Mouse (Mus musculus) neural tube, embryonic 15.5 days (tissue): Measurements from ENCODE around the gene Gm5294. TPM values are rescaled to one million over a fixed set of nuclear protein-coding genes. Genes with fewer than 3 reads are reported as not detected.

Experiments used
- ATAC-seq: fragments of 200-750 bp; cut with Nextera tagmentation; 2 replicates; pipeline ENCODE4 v1.8.0; 2017; ENCODE audit warnings: mild to moderate bottlenecking, moderate TSS enrichment, moderate library complexity; ENCODE audit not compliant: low FRiP score
- H3K27ac ChIP-seq: fragments of 300-500 bp; sonication (generic); replicated peaks from 2 replicates; pipeline ENCODE4 v1.5.1; 2015; ENCODE audit warnings: mild to moderate bottlenecking, inconsistent platforms
- H3K27me3 ChIP-seq: fragments of 300-500 bp; sonication (generic); replicated peaks from 2 replicates; pipeline ENCODE4 v1.6.1; 2015; ENCODE audit warnings: inconsistent platforms
- H3K36me3 ChIP-seq: fragments of 300-500 bp; sonication (generic); 2 replicates; pipeline ENCODE4 v1.6.1; 2015; ENCODE audit warnings: inconsistent platforms
- H3K4me1 ChIP-seq: fragments of 300-500 bp; sonication (generic); 2 replicates; pipeline ENCODE4 v1.6.1; 2015; ENCODE audit warnings: inconsistent platforms
- H3K4me2 ChIP-seq: fragments of 300-500 bp; sonication (generic); 2 replicates; pipeline ENCODE4 v1.6.1; 2015; ENCODE audit warnings: inconsistent platforms, mild to moderate bottlenecking, moderate library complexity
- H3K4me3 ChIP-seq: fragments of 300-500 bp; sonication (generic); replicated peaks from 2 replicates; pipeline ENCODE4 v1.5.1; 2015; ENCODE audit warnings: mild to moderate bottlenecking, inconsistent platforms
- H3K9ac ChIP-seq: fragments of 300-500 bp; sonication (generic); replicated peaks from 2 replicates; pipeline ENCODE4 v1.6.1; 2015; ENCODE audit warnings: mild to moderate bottlenecking, inconsistent platforms
- H3K9me3 ChIP-seq: fragments of 300-500 bp; sonication (generic); replicated peaks from 2 replicates; pipeline ENCODE4 v1.6.1; 2016; ENCODE audit warnings: inconsistent platforms
- WGBS: fragments of 180-500 bp; shearing (Covaris S2); methylation state at CpG from one replicate; pipeline ENCODE4 v1.1.7; 2015; ENCODE audit warnings: mixed read lengths; 5-methylcytosine and 5-hydroxymethylcytosine counted together
- polyA plus RNA-seq: library from polyadenylated mRNA; unstranded; fragments of >200 nt; fragmentation: Nextera tagmentation; extraction: Ambion mirVana; gene quantifications from 2 replicates; pipeline ENCODE4 v1.2.1, GENCODE M21; 2015

Gene Gm5294
- polyA plus RNA-seq, 1 experiment from 2014 or later = not detected

DNA sequence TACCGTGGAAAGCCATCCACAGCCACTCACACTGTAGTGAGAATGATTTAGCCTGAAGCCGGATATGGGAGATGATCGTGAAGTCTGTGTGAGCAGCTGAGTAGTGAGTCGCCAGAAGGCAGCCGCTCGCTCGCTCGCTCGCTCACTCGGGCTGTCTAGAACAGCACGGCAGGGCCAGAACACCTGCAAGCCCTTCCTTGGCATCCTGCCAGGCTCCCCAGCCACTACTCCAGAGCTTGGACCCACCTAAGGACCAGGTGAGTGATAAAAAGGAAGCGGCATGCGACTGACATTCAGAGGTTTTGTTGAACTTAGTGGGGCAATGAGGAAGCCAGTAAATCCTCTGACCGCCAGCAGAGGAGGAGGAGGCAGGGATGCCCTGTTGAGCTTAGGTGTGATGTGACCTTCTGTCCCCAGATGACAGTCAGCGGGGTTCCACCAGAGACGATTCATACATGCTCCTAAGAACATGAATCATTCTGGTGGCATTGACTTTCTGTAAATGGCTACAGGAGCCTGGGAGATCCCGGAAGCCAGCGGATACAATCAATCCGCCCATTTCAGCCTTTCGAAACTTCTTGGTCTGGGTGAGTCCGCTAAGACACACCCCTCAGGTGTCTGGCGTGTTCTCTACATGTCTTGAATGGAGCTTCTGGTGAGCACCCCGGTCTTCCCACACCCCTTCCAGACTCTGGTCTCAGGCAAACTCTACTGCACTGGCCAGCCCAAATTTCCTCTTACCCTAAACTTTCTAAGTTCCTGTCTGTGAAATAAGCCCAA is 30.0 kb downstream of the Gm5294 start:
- H3K27ac ChIP-seq = no peak overlapping the region
- 72% methylated on average over 23 of the region's 23 CpGs for WGBS
- 0 out of 2 replicates have a peak, but pooled peaks cover 6% of the 10 kb centered on the region for H3K4me1 ChIP-seq

DNA sequence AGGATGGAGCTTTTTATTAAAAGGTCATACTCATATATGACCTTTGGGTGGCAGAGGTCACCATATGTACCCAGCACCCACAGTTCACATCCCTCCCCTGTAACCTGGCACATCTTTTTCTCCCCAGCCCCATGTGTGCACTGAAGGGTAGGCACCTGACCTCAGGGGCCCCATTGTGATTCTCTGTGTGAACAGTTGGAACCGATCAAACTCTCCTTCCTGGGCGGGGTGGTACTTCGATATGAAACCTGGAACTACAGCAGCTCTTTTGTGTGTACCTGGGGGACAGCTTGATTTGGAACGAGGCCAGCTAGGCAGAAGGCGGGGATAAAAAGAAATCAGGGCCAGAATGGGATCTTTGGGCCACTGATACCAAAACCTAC is 30.6 kb downstream of the Gm5294 start:
- no peak overlapping the region for H3K4me3 ChIP-seq
- no peaks in the 10 kb centered on the region for H3K36me3 ChIP-seq
- 0 out of 2 replicates have a peak, but pooled peaks cover 6% of the 10 kb centered on the region for H3K4me1 ChIP-seq
- H3K27ac ChIP-seq = no peak overlapping the region
- no peak for ATAC-seq
- H3K9me3 ChIP-seq = no peaks in the 10 kb centered on the region
- 85% methylated on average over 5 of the region's 5 CpGs for WGBS
- no peak overlapping the region for H3K4me2 ChIP-seq
- no peaks in the 10 kb centered on the region for H3K27me3 ChIP-seq
- H3K9ac ChIP-seq = no peak overlapping the region

More for the DNA sequence above, 30.0 kb downstream of the Gm5294 start:
- H3K27me3 ChIP-seq = no peaks in the 10 kb centered on the region
- no peak for ATAC-seq
- H3K9me3 ChIP-seq = no peaks in the 10 kb centered on the region
- no peak overlapping the region for H3K9ac ChIP-seq
- H3K36me3 ChIP-seq = no peaks in the 10 kb centered on the region
- H3K4me3 ChIP-seq = no peak overlapping the region
- no peak overlapping the region for H3K4me2 ChIP-seq

DNA sequence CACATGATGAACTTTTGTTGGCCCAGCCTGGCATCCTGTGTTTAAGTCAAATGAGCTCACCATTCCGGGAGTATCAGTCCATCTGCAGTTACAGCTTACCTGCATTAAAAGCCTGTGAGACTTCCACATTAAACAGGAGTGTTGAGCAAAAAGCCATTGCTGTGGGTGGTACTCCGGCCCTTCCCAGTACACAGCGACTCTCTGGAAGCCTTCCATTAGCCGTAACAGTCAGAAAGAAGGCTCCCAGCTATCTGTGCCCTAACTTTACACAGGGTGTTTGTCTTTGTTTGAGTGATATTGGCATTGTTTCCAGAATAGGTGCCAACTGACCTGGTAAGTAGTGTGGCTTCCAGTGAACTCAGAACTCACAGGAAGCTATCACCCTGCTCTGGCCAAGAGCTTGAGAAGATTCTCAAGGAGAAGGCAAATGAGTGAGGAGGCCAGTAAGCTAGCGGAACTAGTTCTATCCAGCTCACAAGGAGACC is 31.5 kb downstream of the Gm5294 start:
- H3K4me1 ChIP-seq = 0 out of 2 replicates have a peak, but pooled peaks cover 6% of the 10 kb centered on the region
- no peak overlapping the region for H3K27ac ChIP-seq
- H3K4me3 ChIP-seq = no peak overlapping the region
- H3K27me3 ChIP-seq = no peaks in the 10 kb centered on the region
- no peaks in the 10 kb centered on the region for H3K36me3 ChIP-seq
- H3K9me3 ChIP-seq = no peaks in the 10 kb centered on the region
- ATAC-seq = no peak
- H3K9ac ChIP-seq = no peak overlapping the region
- H3K4me2 ChIP-seq = no peak overlapping the region
- 92% methylated on average over 5 of the region's 5 CpGs for WGBS

DNA sequence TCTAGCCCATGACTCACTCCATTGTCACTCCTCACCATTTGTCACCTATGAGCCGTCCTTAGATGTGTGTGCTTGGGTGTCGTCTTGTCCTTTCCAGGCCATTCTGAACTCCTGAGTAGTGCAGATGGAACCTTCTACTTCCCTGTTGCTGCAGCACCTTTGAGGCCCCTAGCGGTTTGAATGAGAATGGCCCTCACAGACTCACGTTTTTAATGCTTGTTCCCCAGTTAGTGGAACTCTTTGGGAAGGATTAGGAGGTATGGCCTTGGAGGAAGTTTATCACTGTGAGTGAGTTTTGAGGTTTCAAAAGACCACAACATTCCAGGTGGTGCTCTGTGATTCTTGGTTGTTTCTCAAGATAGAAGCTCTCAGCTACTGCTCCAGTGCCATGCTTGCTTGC is 32.3 kb downstream of the Gm5294 start:
- Histone ChIP-seq H3K27me3 (no peaks in the 10 kb centered on the region), H3K4me2 (no peak overlapping the region)
- WGBS = 64% methylated on average over 4 of the region's 4 CpGs

DNA sequence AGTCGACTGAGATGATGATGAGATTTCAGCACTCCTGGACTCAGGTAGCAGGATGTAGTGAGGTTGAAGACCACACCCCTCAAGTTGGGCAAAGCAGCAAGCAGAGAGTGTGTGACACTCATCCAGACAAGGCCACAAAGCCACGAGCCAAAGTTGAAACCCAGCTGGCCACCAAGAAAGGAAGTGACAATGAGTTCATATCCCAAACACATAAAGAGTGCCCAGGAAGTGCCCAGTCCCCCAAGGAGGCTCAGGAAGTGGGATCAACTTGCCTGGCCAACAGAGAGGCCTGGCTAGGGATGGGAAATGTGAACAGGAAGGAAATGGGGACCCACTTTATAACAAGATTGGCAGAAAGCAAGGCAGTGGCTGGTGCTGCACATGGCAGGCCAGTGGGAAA is 33.5 kb downstream of the Gm5294 start:
- Histone ChIP-seq H3K27me3 (no peaks in the 10 kb centered on the region), H3K4me2 (no peak overlapping the region), H3K9me3 (no peaks in the 10 kb centered on the region), H3K4me3 (no peak overlapping the region), H3K27ac (no peak overlapping the region), H3K36me3 (no peaks in the 10 kb centered on the region), H3K4me1 (peaks cover 7% of the 10 kb centered on the region; the same call in 1 of the 2 replicates), H3K9ac (no peak overlapping the region)
- ATAC-seq = no peak
- 75% methylated on average over 2 of the region's 2 CpGs for WGBS

More for the DNA sequence above, 32.3 kb downstream of the Gm5294 start:
- H3K4me1 ChIP-seq = peaks cover 7% of the 10 kb centered on the region; the same call in 1 of the 2 replicates
- no peak overlapping the region for H3K27ac ChIP-seq
- no peak overlapping the region for H3K9ac ChIP-seq
- no peaks in the 10 kb centered on the region for H3K36me3 ChIP-seq
- H3K9me3 ChIP-seq = no peaks in the 10 kb centered on the region
- no peak for ATAC-seq
- H3K4me3 ChIP-seq = no peak overlapping the region

DNA sequence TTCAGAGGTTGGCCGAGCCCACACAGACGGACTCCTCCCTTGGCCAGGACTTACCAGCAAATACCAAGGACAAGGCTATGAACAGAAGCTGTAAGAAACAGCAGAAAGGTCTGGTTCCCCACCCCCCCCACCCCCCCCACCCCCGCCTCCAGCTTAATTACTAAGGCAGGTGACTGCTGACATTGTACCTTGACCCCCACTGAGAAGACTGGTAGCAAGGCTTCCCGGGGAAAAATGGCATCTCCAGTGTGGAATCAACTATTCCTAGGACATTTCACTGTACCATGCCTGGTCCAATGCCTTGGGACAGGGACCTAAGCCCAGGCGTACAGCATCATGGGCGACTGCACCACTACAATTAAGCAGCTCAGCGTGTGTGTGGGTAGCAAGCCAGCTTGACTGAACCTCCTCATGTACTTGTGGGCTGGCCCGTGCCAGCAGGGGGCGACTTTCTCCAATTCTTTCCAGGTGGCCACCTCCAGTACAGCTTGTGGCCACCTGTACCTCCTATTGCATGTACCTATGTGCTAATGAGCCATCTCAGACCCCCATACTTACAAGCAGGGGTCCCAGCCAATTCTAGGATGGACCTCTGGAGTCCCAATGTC is 37.2 kb downstream of the Gm5294 start:
- peak; percentile 41; the same call in 1 of the 2 replicates for ATAC-seq

DNA sequence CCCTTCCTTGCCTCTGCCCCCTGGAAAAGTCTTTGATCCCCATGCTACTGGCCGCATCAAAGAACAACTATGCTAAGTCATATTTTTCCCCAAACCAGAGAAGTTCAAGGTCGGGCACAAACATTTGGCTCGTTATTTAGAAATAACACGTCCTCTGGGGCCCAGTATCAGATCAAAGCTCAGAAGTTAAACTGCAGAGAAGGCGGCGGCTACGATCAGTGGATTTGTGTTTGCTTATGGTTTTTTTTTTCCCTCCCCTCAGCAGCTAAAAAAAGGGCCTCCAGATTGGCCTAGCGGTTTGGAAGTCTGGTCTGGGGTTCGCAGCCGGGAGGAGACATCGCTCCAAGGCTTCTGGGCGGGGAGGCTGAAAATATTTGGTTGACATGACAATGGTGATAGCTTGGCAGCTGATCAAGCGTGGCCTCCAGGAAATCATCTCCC is 38.0 kb downstream of the Gm5294 start:
- WGBS = 68% methylated on average over 13 of the region's 13 CpGs
- H3K27me3 ChIP-seq = no peaks in the 10 kb centered on the region

More for the DNA sequence above, 37.2 kb downstream of the Gm5294 start:
- H3K36me3 ChIP-seq = no peaks in the 10 kb centered on the region
- WGBS = 30% methylated on average over 9 of the region's 9 CpGs
- H3K9me3 ChIP-seq = no peaks in the 10 kb centered on the region
- H3K4me3 ChIP-seq = no peak overlapping the region
- H3K4me1 ChIP-seq = peaks cover 7% of the 10 kb centered on the region; the same call in 1 of the 2 replicates
- H3K27ac ChIP-seq = no peak overlapping the region
- no peak overlapping the region for H3K4me2 ChIP-seq
- no peak overlapping the region for H3K9ac ChIP-seq
- H3K27me3 ChIP-seq = no peaks in the 10 kb centered on the region

DNA sequence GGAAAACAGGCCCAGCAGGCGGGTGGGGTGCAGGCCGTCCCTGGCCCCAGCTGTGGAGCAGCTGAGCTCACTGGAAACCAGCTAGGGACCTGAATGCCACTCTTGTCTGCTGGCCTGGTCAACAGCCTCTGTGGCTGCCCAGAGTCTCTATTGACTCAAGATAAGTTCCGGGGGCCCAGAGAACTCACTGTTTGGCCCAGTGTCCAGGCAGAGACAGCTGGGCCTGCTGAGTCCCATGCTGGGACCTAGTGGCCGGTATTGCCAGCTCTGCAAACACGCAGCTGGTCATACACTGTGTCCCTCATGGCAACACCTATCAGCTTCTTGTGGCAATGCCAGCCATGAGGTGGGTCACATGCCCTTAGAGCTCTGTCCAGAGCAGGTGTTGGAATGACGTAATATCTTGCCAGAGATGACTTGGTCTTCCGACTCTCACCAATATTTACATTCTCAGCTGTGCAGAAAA is 43.8 kb downstream of the Gm5294 start:
- no peaks in the 10 kb centered on the region for H3K9me3 ChIP-seq
- no peaks in the 10 kb centered on the region for H3K27me3 ChIP-seq
- H3K36me3 ChIP-seq = no peaks in the 10 kb centered on the region
- 73% methylated on average over 7 of the region's 7 CpGs for WGBS
- no peak for ATAC-seq
- 0 out of 2 replicates have a peak, but pooled peaks cover 4% of the 10 kb centered on the region for H3K4me1 ChIP-seq
- no peak overlapping the region for H3K4me3 ChIP-seq
- H3K27ac ChIP-seq = no peak overlapping the region
- no peak overlapping the region for H3K4me2 ChIP-seq
- no peak overlapping the region for H3K9ac ChIP-seq

More for the DNA sequence above, 38.0 kb downstream of the Gm5294 start:
- no peak overlapping the region for H3K4me2 ChIP-seq
- H3K9ac ChIP-seq = no peak overlapping the region
- no peak overlapping the region for H3K4me3 ChIP-seq
- H3K9me3 ChIP-seq = no peaks in the 10 kb centered on the region
- no peak for ATAC-seq
- H3K27ac ChIP-seq = no peak overlapping the region
- no peaks in the 10 kb centered on the region for H3K36me3 ChIP-seq
- peaks cover 7% of the 10 kb centered on the region; the same call in 1 of the 2 replicates for H3K4me1 ChIP-seq

DNA sequence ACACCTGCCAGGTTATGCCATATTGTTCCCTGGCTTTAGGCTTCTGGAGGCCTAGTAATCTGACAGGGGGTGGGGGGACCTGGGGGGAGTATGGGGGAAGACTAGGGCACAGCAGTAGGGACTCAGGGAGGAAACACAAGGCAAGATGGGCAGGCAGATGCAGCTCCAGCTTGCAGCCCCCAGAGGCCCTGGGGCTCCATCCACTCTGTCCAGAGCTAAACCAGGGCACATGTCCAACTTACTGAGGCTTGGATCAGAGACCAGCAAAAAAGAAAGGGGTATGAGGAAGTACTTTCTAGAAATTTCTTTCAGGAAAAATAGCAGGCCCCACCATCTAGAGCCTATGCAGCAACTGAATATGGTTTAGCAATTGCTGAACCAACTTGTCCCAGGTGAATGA is 44.3 kb downstream of the Gm5294 start:
- Histone ChIP-seq H3K27ac (no peak overlapping the region), H3K4me3 (no peak overlapping the region), H3K9me3 (no peaks in the 10 kb centered on the region), H3K9ac (no peak overlapping the region), H3K4me2 (no peak overlapping the region), H3K4me1 (0 out of 2 replicates have a peak, but pooled peaks cover 4% of the 10 kb centered on the region), H3K27me3 (no peaks in the 10 kb centered on the region), H3K36me3 (no peaks in the 10 kb centered on the region)
- ATAC-seq = no peak

DNA sequence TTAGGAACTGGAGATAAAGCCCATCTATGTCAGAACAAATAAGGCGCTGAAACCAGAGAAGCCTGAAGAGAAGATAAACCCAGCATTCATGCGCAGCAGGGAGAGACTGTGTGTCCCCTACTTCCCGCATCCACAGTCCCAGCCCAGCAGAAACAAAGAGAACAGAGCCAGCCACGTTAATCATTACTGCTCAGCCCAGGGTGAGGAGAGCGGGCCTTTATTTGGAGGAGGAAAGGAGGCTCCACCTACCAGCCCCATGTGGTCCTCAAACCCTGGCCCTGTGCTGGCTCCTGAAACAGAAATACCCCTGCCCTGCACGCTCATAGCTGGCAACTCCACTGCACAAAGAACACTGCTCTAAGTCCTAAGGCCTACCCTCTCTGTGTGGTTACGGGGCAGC is 45.0 kb downstream of the Gm5294 start:
- no peak overlapping the region for H3K9ac ChIP-seq

DNA sequence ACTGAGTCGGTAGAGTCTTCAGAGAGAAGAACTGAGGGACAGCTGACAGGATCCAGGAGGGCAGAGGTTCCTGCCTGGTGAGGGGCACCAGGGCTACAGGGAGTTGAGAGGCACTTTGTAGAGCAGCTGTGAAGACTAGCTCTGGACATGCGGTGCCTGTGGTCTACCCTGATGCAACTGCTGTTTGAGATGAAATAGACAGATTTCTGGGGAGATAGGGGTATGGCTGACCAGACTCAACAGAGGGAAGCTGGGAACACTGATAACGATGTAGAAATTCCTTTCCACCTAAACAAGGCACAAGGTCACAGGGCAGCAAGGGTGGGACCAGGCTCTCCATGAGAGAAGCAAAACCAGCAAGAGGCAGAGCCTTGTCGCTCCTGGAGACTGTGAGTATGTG is 45.8 kb downstream of the Gm5294 start:
- H3K9ac ChIP-seq = no peak overlapping the region

More for the DNA sequence above, 45.0 kb downstream of the Gm5294 start:
- Histone ChIP-seq H3K9me3 (no peaks in the 10 kb centered on the region), H3K27ac (no peak overlapping the region), H3K4me2 (no peak overlapping the region), H3K27me3 (no peaks in the 10 kb centered on the region), H3K36me3 (no peaks in the 10 kb centered on the region), H3K4me1 (0 out of 2 replicates have a peak, but pooled peaks cover 4% of the 10 kb centered on the region), H3K4me3 (no peak overlapping the region)
- ATAC-seq = no peak
- WGBS = 27% methylated on average over 7 of the region's 7 CpGs

More for the DNA sequence above, 45.8 kb downstream of the Gm5294 start:
- Histone ChIP-seq H3K27ac (no peak overlapping the region), H3K9me3 (no peaks in the 10 kb centered on the region), H3K4me2 (no peak overlapping the region), H3K4me3 (no peak overlapping the region), H3K4me1 (0 out of 2 replicates have a peak, but pooled peaks cover 4% of the 10 kb centered on the region), H3K36me3 (no peaks in the 10 kb centered on the region), H3K27me3 (no peaks in the 10 kb centered on the region)
- WGBS = 86% methylated on average over 4 of the region's 4 CpGs
- no peak for ATAC-seq
